Mouse (Mus musculus) G1E (cell line): ENCODE data around the gene Fstl4.

ENCODE experiments used
- CTCF ChIP-seq: IDR thresholded peaks from 2 replicates; pipeline ENCODE4 v1.5.1; 2012; ENCODE audit warnings: low read depth, low read length, inconsistent platforms, mixed read lengths
- GATA1 ChIP-seq: IDR thresholded peaks from 2 replicates; pipeline ENCODE4 v1.6.1; 2012; ENCODE audit warnings: borderline replicate concordance, low read length, inconsistent platforms, mixed read lengths

DNA sequence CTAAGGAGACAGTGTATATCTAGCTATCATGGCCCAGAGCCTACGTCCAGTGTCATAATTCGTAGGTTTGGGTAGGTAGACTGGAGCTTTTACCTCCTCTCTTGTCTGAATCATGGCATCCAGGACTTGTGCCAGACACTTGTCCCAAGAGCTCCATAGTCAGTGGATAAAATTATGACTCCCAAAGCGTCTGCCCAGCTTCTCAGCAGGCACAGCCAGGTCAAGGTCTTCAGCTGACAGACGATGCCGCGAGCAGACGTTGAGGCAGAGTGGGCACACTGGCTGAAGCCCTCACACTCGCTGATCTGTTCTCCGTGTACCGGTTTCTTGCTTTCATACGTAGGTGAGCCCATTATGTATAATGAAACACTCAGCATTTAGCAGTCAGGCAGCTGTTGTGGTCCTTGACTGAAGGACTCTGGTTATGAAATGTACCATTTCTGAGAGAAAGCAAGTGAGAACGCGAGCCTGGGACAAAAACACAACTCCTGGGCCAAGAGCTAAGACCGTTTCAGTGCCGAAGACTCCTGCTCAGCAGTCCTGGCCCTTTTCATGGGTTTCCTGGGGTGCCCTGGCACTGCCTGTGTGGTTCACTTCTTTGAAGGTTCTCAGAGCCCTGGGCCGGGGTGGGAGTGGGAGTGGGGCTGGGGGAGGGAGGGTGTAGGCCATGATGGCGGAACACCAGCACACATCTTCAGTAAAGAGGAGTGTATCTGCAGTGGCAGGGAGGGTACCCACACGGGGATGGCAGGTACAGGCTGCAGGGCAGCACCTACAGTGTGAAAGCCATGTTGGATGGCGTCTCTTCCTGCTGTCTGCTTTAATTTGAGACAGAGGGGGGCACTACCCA, 111.7 kb downstream of the Fstl4 start:
- no peak for TF ChIP-seq GATA1
- TF ChIP-seq CTCF = no peak
